Mouse (Mus musculus): Measurements from ENCODE around the gene Camp.

Gene Camp

DNA sequence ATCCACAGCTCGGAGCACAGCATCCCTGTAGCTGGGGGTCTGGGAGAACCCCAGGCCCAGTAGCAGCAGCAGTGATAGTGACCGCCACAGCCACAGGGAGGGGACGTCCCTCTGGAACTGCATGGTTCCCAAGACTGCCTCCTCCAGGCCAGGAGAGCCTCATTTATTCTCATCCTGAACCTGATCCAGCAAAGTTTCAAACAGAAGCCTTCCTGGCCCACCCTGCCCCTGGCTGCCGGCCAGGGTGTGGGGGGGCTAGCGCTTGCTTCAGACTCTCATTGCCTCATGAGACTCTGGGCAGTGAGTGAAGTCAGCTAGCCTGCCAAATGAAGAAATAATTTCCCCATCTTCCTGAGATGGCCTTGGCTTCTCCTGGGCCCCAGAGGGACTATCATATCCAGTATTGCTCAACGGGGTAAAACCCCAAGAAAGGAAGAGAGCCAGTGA lies at the start of gene Camp:
TSS of gene Camp (minus strand) at position 306 of the 447 bp plus-strand sequence.
- DNase-seq (ENCODE audit: low read depth) = peak; percentile 69

DNA sequence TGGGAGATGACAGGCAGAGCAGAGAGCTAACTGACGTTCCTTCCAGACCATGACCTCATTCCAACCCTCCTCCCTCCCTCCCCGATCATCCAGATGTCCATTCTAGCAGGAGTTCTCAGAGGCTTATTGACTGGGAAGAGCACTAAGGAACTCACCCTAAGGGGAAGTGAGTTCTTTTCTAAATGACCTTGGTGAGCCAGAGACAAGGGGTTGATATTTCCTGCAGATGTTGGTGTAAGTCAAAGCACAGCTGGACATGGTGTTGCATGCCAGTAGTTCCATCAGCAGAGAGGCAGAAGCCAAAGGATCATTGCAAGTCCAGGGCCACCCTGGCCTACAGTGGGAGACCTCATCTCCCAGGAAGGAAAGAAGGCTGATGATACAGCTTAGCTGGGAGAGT lies 48.6 kb upstream of the Camp start:
- peak; percentile 45 for DNase-seq (ENCODE audit: low read depth)

DNA sequence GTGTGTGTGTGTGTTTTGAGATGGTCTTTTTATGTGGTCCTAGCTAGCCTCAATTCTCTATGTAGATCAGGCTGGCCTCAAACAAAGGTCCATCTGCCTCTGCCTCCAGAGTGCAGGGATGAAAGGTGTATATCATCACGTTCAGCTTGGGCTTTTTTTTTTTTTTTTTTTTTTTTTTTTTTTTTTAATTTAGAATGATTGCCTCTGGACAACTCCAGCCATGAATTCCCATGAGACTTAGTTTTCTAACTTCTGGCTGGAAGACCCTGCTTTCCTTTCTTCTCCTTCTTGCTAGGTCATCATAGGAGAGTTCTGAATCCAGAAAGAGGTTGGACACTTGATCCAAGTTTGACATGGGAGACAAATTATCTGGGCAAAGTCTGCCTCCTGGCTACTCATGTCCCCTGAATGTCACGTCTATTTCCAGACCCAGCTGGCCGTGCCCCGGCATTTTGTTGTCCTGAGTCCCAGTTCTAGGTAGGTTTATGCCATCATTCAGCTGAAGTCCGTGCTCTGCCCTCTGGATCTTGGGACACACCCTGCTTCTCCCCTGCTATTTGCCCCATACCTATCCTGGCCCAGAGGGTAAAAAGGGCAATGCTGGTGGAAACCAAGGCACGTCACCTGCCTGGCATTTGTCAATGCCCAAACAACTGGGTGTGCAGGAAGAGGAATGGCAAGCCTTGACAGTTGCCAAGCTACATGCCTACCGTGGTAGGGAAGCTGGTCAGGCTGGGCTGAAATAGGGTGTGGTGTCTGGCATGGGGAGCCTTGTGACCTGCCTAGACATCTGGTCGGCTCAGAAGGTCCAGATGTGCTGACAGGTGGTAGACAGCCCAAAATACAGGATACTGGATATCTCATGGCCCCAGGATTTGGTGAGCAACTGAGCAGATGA lies 47.1 kb upstream of the Camp start:
- DNase-seq (ENCODE audit: low read depth) = no peak

DNA sequence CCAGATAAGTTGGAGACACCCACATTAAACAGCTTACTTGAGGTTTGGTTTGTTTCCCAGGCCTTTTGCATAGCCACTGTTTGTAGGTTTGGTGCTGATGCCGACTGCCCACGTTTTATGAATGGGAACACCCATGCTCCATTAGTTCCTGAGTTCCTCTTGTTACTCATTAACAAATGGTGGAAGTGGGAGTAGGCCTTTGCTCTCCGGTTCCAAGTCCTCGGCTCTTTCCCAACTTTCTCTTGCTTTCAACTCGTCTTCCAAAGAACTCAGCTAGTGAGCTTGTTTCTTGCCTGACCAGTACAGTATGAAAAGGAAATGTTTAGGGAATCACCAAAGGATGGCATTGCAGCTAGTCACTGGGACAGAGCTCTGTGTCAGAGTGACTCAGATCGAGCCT lies 46.2 kb upstream of the Camp start:
- DNase-seq (ENCODE audit: low read depth) = no peak

DNA sequence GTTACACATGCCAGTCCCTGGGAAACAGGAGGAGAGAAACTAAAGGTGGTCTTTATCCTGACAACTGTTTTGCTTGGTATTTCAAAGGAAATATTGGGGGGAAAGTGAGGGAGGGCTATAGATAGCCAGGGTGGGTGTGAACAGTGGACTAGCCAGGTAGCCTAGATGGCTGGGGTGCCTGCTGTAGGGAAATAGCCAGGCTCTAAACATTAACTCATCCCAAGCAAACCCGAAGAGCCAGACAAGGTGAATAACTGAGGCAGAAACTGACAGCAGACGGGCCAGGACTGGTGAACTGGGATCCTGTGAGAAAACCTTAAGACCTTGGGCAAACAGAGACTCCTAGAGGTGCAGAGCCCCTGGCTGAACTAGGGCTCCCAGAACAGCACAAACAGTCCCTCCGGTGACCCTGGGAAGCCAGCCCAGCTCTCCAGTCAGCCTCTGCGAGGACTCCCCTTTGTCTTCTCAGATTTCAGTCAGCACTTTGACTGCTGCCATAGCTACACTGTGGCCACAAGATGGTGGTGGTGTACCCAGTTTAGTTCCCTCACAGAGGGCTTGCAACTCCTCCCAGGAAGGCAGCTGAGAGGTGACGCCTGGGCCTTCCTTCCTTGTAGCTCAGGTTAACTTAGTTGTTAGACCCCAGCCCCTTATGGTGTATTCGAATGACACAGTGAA lies 45.1 kb upstream of the Camp start:
- peak; percentile 89 for DNase-seq (ENCODE audit: low read depth)

DNA sequence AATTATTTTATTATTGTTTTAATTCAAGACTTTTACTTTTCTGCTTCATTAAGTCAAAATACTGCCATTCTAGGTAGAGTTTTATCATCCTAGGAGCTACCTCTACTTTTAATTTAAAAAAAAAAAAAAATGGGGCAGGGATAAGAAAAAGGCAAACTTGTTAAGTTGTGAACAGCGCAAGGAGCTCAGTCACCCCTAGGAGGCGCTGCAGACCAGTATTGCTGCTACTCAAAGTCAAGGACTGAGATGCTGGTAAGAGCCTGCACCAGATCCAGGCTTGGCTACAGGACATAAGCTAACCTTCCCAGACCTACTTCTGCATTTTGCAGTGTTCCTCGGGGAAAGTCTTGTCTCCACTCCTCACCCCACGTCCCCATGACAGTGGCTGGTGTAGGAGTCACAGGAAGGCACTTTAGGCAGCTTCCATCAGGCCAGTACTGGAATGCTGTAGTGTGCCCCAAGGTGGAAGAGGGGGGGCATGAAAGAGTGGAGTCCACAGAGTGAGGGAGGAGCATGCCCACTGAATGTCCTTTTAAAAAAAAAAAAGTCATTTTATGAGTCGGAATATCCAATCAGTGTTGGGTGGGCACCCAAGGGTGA lies 43.3 kb upstream of the Camp start:
- DNase-seq (ENCODE audit: low read depth) = peak; percentile 85

DNA sequence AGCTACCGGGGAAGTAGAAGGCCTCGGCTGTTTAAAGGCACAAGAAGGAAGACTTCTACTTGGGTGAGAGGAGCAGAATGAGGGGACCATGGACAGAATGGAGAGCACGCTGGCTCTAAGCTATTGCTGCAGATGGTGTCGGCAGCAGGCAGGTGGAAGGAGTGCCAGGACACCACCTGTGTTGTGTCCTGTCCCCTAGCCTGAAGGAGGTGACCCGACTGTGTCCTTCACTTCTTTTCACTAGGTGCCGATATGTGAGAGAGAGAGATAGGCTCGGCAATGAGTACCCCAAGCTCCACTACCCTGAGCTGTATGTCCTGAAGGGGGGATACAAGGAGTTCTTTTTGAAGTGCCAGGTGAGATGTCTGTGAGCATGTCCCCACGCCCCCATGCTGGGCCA lies 42.1 kb upstream of the Camp start:
- no peak for DNase-seq (ENCODE audit: low read depth)

DNA sequence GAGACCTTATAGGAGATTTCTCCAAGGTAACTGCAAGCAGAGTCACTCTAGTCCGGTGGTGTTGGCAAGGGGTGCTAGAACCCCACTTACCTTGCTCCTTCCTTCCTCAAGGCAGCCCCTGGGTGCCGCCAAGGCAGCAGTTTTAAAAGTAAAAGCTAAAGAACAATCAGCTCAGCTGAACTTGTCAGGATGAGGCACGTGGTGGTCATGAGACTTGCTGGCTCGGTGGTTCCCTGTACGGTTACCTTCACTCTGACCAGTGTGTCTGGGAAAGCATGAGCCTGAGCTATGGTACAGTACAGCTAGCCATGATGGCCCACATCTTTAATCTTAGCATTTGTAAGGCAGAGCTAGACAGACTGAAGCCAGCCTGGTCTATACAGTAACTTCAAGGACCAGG lies 37.9 kb upstream of the Camp start:
- DNase-seq (ENCODE audit: low read depth) = no peak

DNA sequence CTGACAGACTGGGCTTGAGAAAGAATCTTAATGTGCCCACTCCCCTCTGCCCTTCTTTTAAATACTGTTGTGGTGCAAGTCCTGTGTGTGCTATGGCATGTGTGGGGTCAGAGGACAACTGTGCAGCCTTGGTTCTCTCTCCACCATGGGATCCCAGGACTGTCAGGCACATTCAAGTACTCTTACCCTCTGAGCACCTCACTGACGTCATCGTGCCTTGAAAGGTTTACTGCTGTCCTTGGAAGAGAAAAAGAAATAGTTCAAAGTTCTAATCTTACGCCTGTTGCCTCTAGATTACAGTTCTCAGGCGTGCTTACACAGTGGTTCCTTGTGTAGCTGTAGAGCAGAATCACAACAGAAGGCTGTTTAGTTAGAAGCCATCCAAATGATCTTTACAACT lies 36.8 kb upstream of the Camp start:
- no peak for DNase-seq (ENCODE audit: low read depth)

DNA sequence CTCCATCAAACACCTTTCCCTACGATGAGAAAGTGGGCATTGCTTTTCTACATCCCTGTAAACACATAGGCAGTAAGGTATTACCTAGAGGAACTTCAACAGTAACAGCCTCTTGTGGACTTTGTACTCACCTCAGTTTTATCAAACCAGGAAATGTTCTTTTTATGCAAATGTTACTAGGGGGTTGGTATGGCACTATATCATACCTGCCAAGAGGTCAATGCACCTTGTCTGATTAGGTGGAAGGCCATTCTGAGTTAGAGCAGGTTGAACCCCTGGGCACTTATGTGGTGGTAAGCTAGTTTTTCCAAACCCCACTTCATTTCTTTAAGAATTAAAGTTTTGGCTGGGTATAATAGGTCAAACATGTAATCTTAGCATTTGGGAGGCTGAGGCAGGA lies 29.9 kb upstream of the Camp start:
- DNase-seq (ENCODE audit: low read depth) = no peak

DNA sequence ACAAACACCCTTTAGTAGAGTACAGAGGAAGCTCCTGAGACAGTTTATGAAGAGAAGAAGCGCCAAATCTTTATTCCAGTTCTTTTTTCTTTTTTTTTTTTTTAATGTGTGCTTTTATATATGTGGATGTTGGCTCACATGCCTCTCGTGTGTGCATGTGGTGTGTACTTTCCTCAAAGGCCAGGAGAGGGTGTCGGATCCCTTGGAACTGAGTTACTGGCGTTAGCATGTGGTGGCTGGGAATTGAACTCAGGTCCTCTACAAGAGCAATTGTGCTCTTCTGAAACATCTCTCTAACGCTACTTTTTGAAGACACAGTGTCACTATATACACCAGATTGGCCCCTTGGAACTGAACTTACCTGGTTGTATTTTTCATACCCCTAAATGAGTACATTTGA lies 28.2 kb upstream of the Camp start:
- peak; percentile 59 for DNase-seq (ENCODE audit: low read depth)

DNA sequence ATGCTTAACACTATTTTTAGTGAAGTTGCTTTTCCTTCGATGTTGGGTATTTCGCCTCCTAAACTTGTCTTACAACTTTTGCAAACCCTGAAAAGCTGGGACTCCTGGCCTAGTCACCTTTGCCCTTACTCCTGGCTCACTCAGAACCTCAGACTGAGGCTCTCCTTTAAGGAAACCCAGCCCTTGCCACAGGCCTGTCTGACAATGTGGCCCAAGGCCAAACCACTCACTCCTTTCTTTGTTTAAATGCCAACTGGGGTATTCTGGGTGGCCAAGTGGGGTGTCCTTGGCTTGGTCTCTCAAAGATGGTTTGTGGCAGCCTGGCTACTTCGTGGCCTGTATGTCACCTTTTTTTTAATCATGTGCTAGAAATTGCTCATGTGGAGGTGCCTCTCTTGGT lies 27.3 kb upstream of the Camp start:
- peak; percentile 74 for DNase-seq (ENCODE audit: low read depth)

DNA sequence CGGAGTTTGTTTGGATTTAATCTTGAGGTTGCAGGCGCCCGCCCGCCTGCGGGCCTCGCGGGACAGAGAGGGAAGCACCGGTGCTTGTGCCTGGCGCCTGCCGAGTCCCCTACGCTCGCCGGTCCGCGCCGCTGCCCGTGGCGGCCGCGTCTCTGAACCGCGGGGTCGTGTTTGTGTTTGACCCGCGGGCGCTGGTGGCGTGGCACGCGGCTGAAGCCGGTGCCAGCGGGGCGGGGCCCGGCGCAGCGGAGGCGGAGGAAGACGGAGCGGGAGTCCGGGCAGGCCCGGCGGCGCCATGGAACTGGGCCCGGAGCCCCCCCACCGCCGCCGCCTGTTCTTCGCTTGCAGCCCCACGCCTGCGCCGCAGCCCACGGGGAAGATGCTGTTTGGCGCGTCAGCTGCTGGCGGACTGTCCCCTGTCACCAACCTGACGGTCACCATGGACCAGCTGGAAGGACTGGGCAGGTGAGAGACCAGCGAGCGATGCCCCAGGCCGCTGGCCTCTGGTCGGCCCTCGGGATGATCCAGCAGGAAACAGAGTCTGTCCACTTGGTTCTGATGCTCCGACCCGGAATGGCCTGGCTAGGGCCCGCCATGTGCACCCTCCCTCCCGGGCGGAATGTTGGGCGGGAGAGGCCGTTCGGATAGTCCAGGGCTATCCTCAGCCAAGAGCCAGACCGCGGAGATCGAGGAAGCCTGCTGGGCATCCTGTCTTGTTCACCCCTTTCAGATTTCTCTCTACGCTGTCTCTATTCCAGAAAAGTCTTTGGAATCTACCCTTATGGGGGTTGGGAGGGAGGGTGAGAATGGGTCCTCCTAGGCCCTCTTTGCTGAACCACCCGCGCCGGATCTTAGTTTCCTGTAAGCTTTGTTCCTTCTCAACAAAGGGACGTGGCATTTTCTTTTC lies 26.5 kb upstream of the Camp start:
- DNase-seq (ENCODE audit: low read depth) = peak; percentile 50

DNA sequence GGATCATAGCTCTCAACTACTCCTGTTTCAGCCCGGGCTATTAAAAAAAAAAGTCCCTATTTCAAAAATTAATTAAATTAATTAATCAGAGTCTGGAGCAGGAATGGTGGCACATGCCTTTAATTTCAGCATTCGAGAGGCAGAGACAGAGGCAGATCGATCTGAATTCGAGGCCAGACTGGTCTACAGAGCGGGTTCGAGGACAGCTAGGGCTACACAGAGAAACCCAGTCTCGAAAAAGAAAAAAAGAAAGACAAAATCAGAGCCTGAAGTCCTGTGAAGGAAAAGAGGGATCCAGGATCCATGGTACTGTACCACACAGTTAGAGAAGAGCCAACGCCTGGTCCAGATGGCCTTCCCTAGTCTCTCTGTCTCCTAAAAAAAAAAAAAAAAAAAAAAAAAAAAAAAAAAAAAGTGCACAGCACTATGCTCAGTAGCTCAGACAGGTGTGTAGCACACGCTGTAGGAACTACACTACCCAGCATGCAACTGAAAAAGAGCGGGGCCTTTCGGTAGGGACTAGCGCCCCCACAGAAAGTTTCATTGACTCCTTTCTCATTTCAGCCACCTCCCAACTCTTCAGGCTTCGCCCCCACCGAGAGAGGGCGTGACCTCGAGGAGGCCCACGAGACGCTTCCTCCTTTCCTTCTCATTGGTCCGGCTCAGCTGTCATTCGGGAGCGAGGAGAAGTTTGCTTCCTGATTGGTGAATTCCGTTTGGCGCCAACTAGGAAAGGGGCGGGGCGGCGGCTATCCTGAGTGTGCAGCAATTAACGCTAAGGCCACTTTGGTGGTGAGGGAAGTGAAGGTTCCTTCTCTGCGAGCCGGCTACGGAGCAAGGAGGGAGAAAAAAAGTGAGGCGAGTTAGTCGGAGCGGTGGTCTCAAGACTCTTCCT lies 25.6 kb upstream of the Camp start, which contains the start of gene Cdc25a:
TSS of gene Cdc25a (plus strand) at position 783 of the 895 bp plus-strand sequence.
- peak; percentile 100 for DNase-seq (ENCODE audit: low read depth)

DNA sequence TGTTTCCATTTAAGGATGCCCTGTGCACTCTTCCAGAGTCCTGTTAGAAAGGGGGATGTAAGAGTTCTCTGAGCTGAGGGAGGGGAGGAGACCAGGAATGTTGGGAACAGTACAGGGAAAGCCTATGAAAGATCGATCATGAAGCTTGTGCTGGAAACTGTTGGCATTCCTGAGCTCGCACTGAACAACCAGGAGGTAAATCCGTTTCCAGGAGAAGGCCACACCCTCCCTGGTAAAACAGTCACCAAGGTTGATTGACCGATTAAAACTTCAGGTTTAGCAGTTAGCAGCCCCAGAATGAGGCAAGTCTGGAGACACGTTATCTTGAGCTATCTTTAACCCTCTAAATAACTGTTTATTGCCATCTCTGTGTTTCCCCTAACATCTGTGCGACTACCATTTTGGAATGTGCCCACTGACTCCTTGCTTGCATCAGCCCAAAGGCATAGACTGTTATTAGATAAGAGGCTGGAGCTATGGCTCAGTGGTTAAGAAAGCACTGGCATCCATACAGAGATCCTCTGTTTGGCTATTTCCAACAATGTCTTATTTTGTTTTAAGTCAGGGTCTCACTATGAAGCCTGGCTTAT lies 21.7 kb upstream of the Camp start:
- DNase-seq (ENCODE audit: low read depth) = no peak

DNA sequence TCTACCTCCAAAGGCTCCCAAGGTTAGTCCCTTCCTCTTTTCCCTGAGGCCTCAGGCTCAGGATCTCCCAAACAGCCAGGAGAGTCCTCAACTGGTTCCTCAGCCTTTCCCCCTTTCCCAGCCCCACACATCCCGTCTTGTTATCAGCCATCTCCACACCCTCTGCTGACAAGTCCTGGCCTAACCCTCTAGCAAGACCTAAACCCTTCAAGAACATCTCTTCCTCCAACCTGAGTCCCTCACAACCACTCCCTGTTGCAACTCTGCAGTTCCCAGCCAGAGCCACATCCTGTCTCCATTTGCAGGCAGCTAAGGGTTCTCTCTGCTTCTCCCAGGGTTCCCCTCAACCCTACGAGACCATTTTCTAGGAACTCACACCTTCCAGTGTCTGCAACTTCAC lies 16.8 kb upstream of the Camp start:
- no peak for DNase-seq (ENCODE audit: low read depth)

DNA sequence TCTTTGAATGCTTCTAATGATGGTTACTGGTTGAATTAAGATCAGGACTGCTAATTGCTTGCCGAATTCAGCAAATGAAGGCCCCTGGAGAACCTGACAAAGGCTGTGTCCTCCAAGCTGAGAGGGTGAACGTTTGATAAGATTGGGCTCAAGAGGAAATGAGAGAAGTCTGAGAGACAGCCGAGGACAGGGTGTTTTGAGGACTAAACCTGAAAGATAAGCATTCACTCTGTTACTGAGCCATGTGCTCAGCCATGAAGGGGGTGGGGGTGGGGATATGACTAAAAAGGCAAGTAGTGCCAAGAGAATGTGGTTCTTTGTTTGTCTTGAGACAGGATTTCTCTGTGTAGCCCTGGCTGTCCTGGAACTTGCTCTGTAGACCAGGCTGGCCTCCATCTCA lies 13.7 kb upstream of the Camp start:
- DNase-seq (ENCODE audit: low read depth) = peak; percentile 59

DNA sequence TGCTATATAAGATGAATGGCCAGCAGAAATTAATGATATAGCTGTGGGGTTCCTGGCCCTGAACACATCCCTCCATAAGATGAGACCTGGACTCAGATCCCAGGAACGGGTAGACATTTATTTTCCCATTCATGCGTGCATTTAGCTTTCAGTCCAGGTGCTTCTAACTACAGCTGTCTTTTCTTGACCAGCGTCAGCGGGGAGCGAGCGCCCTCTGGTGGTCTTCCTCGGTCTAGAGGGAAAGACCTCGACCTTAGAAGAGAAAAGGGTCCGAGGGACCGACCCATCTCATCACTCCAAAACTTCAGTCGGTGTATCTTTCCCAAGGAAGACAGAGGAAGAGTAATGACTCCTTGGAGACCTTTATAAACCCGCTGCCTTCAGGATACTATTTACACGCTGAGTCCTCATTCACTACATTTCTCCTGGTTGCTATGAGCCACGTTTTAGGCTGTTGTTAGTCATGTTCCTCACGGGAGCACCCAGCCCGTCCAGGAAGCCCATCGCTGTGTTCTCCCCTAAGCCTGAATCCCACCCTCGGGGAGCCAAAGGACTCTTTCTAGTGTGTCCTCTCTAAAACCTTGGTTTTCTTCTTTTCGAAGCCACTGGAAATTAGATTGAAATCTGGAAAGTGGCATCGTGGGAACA lies 13.1 kb upstream of the Camp start:
- DNase-seq (ENCODE audit: low read depth) = peak; percentile 81

DNA sequence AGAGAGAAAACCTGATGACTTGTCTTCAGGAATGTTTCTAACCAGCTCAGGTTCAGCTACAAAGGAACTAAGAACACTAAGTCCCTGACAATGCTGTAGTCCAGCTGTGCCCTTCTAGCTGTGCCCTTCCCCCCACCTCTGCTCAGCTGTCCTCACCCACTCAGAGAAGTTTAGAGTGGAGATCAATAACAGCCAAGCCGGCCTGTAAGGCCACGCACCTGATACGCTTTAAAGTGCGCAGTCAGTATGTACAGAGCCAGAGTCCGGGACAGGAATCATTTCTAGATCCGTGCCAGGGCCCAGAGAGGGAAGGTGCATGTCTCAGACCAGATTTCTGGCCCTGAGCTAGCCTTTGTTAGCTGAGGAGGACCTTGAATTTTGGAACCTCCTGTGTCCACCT lies 6.5 kb upstream of the Camp start:
- no peak for DNase-seq (ENCODE audit: low read depth)

DNA sequence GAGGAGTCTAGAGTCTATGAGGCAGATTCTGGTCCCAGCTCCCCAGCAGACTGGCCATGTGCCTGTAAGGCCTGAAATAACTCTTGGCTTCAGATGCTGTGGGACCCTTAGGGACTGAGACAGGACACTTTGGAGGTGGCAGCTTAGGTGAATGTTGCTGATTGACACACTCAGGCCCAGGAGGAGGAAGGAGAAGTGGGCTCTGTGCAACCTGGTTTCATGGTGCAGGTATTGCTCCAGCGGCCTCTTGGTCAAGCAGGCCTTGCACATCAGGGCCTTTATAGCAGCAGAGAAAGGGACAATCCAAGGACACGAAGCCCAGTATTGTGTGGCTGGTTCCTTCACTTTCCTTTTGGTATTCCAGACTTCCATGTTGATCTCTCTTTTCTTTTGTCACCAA lies 4.9 kb upstream of the Camp start:
- DNase-seq (ENCODE audit: low read depth) = no peak

Data from 416B (cell line).